Mouse (Mus musculus): ENCODE measurements around the gene Noa1.

The Noa1 gene

GRCm38 (mm10) chr5:77287901-77288300 lies 22.0 kb downstream of the Noa1 start:
- DNase-seq, result no peak

GRCm38 (mm10) chr5:77286904-77287303 lies 23.0 kb downstream of the Noa1 start:
- DNase-seq, result no peak

GRCm38 (mm10) chr5:77285685-77286084 lies 24.2 kb downstream of the Noa1 start:
- DNase-seq, result no peak

GRCm38 (mm10) chr5:77282242-77282641 lies 27.6 kb downstream of the Noa1 start:
- no peak for DNase-seq

- no peak for DNase-seq
Measured at GRCm38 (mm10) chr5:77281518-77282174, 28.2 kb downstream of the Noa1 start.

GRCm38 (mm10) chr5:77277204-77277603 lies 32.7 kb downstream of the Noa1 start:
- DNase-seq, result no peak

GRCm38 (mm10) chr5:77275950-77276349 lies 33.9 kb downstream of the Noa1 start:
- DNase-seq, result no peak

GRCm38 (mm10) chr5:77273151-77273550 lies 36.7 kb downstream of the Noa1 start:
- no peak for DNase-seq

GRCm38 (mm10) chr5:77269399-77269798 lies 40.5 kb downstream of the Noa1 start:
- DNase-seq, result no peak

GRCm38 (mm10) chr5:77267957-77268624 lies 41.8 kb downstream of the Noa1 start:
- no peak for DNase-seq

GRCm38 (mm10) chr5:77267441-77267840 lies 42.4 kb downstream of the Noa1 start:
- DNase-seq, result no peak

GRCm38 (mm10) chr5:77266886-77267401 lies 42.9 kb downstream of the Noa1 start:
- DNase-seq, result no peak

- DNase-seq, result peak; percentile 23
Measured at GRCm38 (mm10) chr5:77266066-77266885, 43.6 kb downstream of the Noa1 start.

GRCm38 (mm10) chr5:77265671-77266065 lies 44.2 kb downstream of the Noa1 start:
- peak; percentile 43 for DNase-seq

GRCm38 (mm10) chr5:77265081-77265670 lies 44.7 kb downstream of the Noa1 start, which contains the start of gene Rest:
Gene Rest, plus strand, starts transcription at chr5:77265491.
- peak; percentile 58 for DNase-seq

- DNase-seq, result no peak
Measured at GRCm38 (mm10) chr5:77262105-77262504, 47.8 kb downstream of the Noa1 start.

- DNase-seq, result no peak
Measured at GRCm38 (mm10) chr5:77261137-77261536, 48.7 kb downstream of the Noa1 start.

- no peak for DNase-seq
Measured at GRCm38 (mm10) chr5:77260141-77260540, 49.7 kb downstream of the Noa1 start.

GRCm38 (mm10) chr5:77259315-77259714 lies 50.6 kb downstream of the Noa1 start:
- no peak for DNase-seq

- DNase-seq, result no peak
Measured at GRCm38 (mm10) chr5:77257603-77258002, 52.3 kb downstream of the Noa1 start.

- no peak for DNase-seq
Measured at GRCm38 (mm10) chr5:77254402-77254801, 55.5 kb downstream of the Noa1 start.

- DNase-seq, result no peak
Measured at GRCm38 (mm10) chr5:77253154-77253553, 56.7 kb downstream of the Noa1 start.

Data from right cerebral cortex, postnatal 25 days (tissue).